In genomic region chr4:105206995-105207394, GRCm38 (mm10) we compare ENCODE assay signal across 10 mouse cellular contexts. TPM values are rescaled to one million over a fixed set of nuclear protein-coding genes. Genes with fewer than 3 reads are reported as not detected.
DNase-seq lines count a peak whose midpoint lies in the region; ATAC-seq and TF ChIP-seq lines count a peak whose summit lies in the region.
"Had no signal": no experiment of that assay in that cellular context is flagged by ENCODE, and none has a peak within 500 bp of the region (broad histone marks: within the 10 kb centered on the region; RNA-seq: fewer than 3 reads in every experiment).

No protein-coding gene starts in this region.

- no peak for TF ChIP-seq CTCF in layer of hippocampus, adult 2 months (conservative IDR thresholded peaks at IDR 0.05)
- no peak for TF ChIP-seq CTCF in heart, postnatal 0 days (IDR thresholded peaks at IDR 0.05; ENCODE audit: low read depth)

- no peaks in the 10 kb centered on the region for H3K79me2 ChIP-seq in myocyte (ENCODE audit: control insufficient read depth, insufficient read depth)

- H3K9me3 ChIP-seq in heart, postnatal 0 days (replicated peaks; ENCODE audit: control insufficient read depth, low read length), result no peaks in the 10 kb centered on the region

- H3K4me1 ChIP-seq in heart, postnatal 0 days (ENCODE audit: control insufficient read depth, insufficient read depth), result peaks cover 18% of the 10 kb centered on the region; the same call in 1 of the 2 replicates

- no peak overlapping the region for H3K4me2 ChIP-seq in heart, postnatal 0 days (ENCODE audit: low read depth, low read length)
- H3K4me2 ChIP-seq in myocyte (ENCODE audit: low read depth), result peak overlapping the region; percentile 14

- no peak for TF ChIP-seq POLR2A in myocyte (IDR thresholded peaks at IDR 0.05; ENCODE audit: insufficient read length, low read depth)

- H3K36me3 ChIP-seq in heart, postnatal 0 days (replicated peaks; ENCODE audit: control insufficient read depth, insufficient read depth, low read length), result peaks cover 34% of the 10 kb centered on the region
- H3K36me3 ChIP-seq in myocyte (ENCODE audit: control insufficient read depth, insufficient read depth), result peaks cover 6% of the 10 kb centered on the region

- H3K4me3 ChIP-seq in layer of hippocampus, adult 2 months, result no peak overlapping the region
- no peak overlapping the region for H3K4me3 ChIP-seq in heart, postnatal 0 days (ENCODE audit: low read depth, low read length)
- no peak overlapping the region for H3K4me3 ChIP-seq in myocyte

- no peak for DNase-seq in layer of hippocampus, adult 2 months (ENCODE audit: low spot score in 2 of 2)
- DNase-seq in layer of hippocampus, postnatal 14 days (ENCODE audit: low spot score in 2 of 2), result no peak
- peak; percentile 68 for DNase-seq in embryo, embryonic 10.5 days (ENCODE audit: low spot score)
- no peak for DNase-seq in heart, postnatal 0 days (ENCODE audit: low spot score)
- no peak for DNase-seq in right cerebral cortex, postnatal 10 days (ENCODE audit: low spot score in 2 of 2)
- no peak for DNase-seq in layer of hippocampus, adult 8-10 months (ENCODE audit: low spot score in 2 of 2)
- DNase-seq: cerebellum, postnatal 25 days; right cerebral cortex, postnatal 25 days had no signal

- peak; percentile 50 for ATAC-seq in heart, postnatal 0 days (ENCODE audit: insufficient read depth, low read depth)

- no peak for TF ChIP-seq EP300 in heart, postnatal 0 days (IDR thresholded peaks at IDR 0.05; ENCODE audit: low read depth)

- peak overlapping the region; percentile 12; the same call in 1 of the 2 replicates for H3K27ac ChIP-seq in layer of hippocampus, adult 2 months
- H3K27ac ChIP-seq in heart, postnatal 0 days (ENCODE audit: low read depth), result no peak overlapping the region; the same call in 1 of the 2 replicates
- H3K27ac ChIP-seq: macrophage had no signal

- no peak overlapping the region for H3K9ac ChIP-seq in heart, postnatal 0 days (replicated peaks; ENCODE audit: low read depth, low read length)

- 54% methylated on average over 8 of the region's 8 CpGs for WGBS in heart, postnatal 0 days

- H3ac ChIP-seq in myocyte (ENCODE audit: control insufficient read depth, insufficient read length), result no peak overlapping the region

- no peaks in the 10 kb centered on the region for H3K27me3 ChIP-seq in heart, postnatal 0 days (ENCODE audit: control insufficient read depth, insufficient read depth, low read length)
- no peaks in the 10 kb centered on the region for H3K27me3 ChIP-seq in myocyte (ENCODE audit: control insufficient read depth, insufficient read depth, insufficient read length)

TF ChIP-seq in myocyte, 11 proteins besides CTCF, POLR2A, EP300 and RAD21:
- TF ChIP-seq MYOD1 (IDR thresholded peaks at IDR 0.05; ENCODE audit: control insufficient read depth in 1 of 3, insufficient read length in 2 of 3, low read depth in 2 of 3) (peak in 1 of 3 experiments; percentile 63), SRF (IDR thresholded peaks at IDR 0.05; ENCODE audit: control insufficient read depth, insufficient read length, low read depth) (no peak), MAX (IDR thresholded peaks at IDR 0.05; ENCODE audit: low read depth) (no peak), TCF3 (IDR thresholded peaks at IDR 0.05; ENCODE audit: insufficient read length, low read depth) (no peak), E2F4 (IDR thresholded peaks at IDR 0.05; ENCODE audit: insufficient read depth) (no peak), MYOG (IDR thresholded peaks at IDR 0.05; ENCODE audit: control insufficient read depth in 1 of 3, insufficient read depth in 1 of 3, insufficient read length in 2 of 3, low read depth in 2 of 3) (peak in 2 of 3 experiments; percentile 23 to 52), REST (IDR thresholded peaks at IDR 0.05; ENCODE audit: insufficient read depth, insufficient read length) (no peak), USF1 (IDR thresholded peaks at IDR 0.05; ENCODE audit: low read depth) (no peak), CEBPB (IDR thresholded peaks at IDR 0.05; ENCODE audit: insufficient read depth, poor library complexity, severe bottlenecking) (no peak), POLR2AphosphoS2 (IDR thresholded peaks at IDR 0.05; ENCODE audit: insufficient read length, low read depth) (no peak)

RNA-seq across cellular contexts. Expression of gene Plpp3, which starts 49.8 kb away (rescaled TPM):
- total RNA-seq in layer of hippocampus, adult 2 months (2021), result 100 to 1,000 TPM; 197 to 198 TPM
- 100 to 1,000 TPM; 170 to 178 TPM for total RNA-seq in layer of hippocampus, postnatal 14 days (2021)
- 57.0 and 65.5 TPM in 2 replicates for total RNA-seq in heart, postnatal 0 days (2014; rRNA removed; ENCODE audit: low replicate concordance)
- 56.4 and 64.1 TPM in 2 replicates for polyA plus RNA-seq in heart, postnatal 0 days (2015; fragmentation: Nextera tagmentation; extraction: Ambion mirVana)
- polyA plus RNA-seq in myocyte (2012; fragmentation: generic; extraction: Trizol), result 12.7 TPM
- total RNA-seq in layer of hippocampus, adult 8-10 months (2022), result 100 to 1,000 TPM; 212 to 254 (median 222) TPM
